Mouse (Mus musculus) stomach, embryonic 16.5 days (tissue): ENCODE measurements at regions not wholly inside any gene's neighbourhood (a gene's known extent, or its start where the extent isn't known, plus 50 kb on each side); places are given as distances from the start of the nearest gene placed in this dataset.
A peak's percentile ranks its signal among the peaks of the same experiment; 100 is the strongest.

Source experiments
- ATAC-seq: fragments of 200-750 bp; cut with Nextera tagmentation; 2 replicates; pipeline ENCODE4 v1.8.0; 2017; ENCODE audit warnings: moderate number of reproducible peaks, moderate TSS enrichment; ENCODE audit not compliant: insufficient read depth, low FRiP score
- H3K27ac ChIP-seq: fragments of 300-500 bp; sonication (generic); 2 replicates; pipeline ENCODE4 v1.5.1; 2014; ENCODE audit warnings: low read length
- H3K27me3 ChIP-seq: fragments of 300-500 bp; sonication (generic); 2 replicates; pipeline ENCODE4 v1.6.1; 2014; ENCODE audit warnings: low read length, control low read depth, mixed read lengths; ENCODE audit not compliant: control insufficient read depth, insufficient read depth
- H3K36me3 ChIP-seq: fragments of 300-500 bp; sonication (generic); 2 replicates; pipeline ENCODE4 v1.6.1; 2014; ENCODE audit warnings: low read length; ENCODE audit not compliant: control insufficient read depth, insufficient read depth
- H3K4me1 ChIP-seq: fragments of 300-500 bp; sonication (generic); 2 replicates; pipeline ENCODE4 v1.6.1; 2014; ENCODE audit warnings: low read length, control low read depth, mixed read lengths; ENCODE audit not compliant: control insufficient read depth, insufficient read depth
- H3K4me2 ChIP-seq: fragments of 300-500 bp; sonication (generic); 2 replicates; pipeline ENCODE4 v1.6.1; 2014; ENCODE audit warnings: low read depth, low read length, mixed read lengths
- H3K4me3 ChIP-seq: fragments of 300-500 bp; sonication (generic); replicated peaks from 2 replicates; pipeline ENCODE4 v1.5.1; 2014; ENCODE audit warnings: mild to moderate bottlenecking, low read length
- H3K9ac ChIP-seq: fragments of 300-500 bp; sonication (generic); 2 replicates; pipeline ENCODE4 v1.6.1; 2014; ENCODE audit warnings: low read length
- H3K9me3 ChIP-seq: fragments of 300-500 bp; sonication (generic); replicated peaks from 2 replicates; pipeline ENCODE4 v1.6.1; 2016; ENCODE audit warnings: low read length, control low read depth; ENCODE audit not compliant: control insufficient read depth
- WGBS: fragments of 180-500 bp; shearing (Covaris S2); extraction: QIAGEN DNeasy Blood & Tissue Kit; methylation state at CpG from one replicate; pipeline ENCODE4 v1.1.7; 2014; 5-methylcytosine and 5-hydroxymethylcytosine counted together

DNA sequence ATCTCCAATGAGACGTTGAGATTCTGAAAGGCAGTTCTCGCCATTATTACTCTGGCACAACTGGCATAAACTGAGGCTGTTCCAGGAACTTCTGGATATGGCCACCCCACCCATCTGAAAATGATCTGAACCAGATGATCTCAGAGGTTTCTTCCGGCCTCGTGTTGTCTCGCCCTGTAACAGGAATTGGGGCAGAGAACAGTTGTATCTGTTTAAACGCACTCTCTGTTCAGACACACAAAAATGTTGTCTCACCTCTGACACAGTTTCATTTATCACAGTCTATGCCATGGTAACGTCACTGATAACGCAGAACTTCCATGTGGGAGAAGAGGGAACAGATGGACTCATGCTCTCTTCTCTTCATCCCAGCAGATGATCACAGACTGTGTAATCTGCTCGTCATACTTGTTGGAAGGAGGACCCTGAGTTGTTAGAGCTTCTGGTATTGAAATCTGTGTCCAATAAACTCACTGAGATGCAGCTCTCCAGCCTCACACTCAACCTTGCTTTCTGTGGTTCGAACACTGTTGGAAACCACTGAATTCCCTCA lies 63.9 kb upstream of the Sv2b start:
- Histone ChIP-seq H3K9ac (no peak overlapping the region), H3K4me3 (no peak overlapping the region), H3K4me1 (0 out of 2 replicates have a peak, but pooled peaks cover 3% of the 10 kb centered on the region), H3K27ac (no peak overlapping the region), H3K27me3 (no peaks in the 10 kb centered on the region), H3K36me3 (no peaks in the 10 kb centered on the region), H3K4me2 (no peak overlapping the region), H3K9me3 (no peaks in the 10 kb centered on the region)
- 50% methylated on average over 10 of the region's 10 CpGs for WGBS
- no peak for ATAC-seq

DNA sequence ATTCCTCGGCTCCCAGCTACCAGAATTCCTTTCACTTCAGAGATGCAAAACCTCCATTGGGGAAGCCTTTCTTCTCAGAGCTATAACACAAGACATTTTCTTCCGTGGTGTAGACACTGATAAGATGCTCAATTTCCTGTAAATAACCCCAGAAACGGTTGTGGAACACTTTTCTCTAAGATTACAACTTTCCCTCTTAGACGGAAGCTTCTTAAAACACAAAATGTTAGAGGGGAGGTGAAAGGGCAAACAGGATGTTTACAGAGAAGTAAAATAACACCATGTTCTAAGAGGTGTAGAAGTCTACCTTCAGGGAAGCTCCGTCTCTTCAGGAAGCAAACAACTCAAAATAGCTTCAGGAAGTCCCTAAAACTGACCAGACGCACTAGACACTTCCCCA lies 65.4 kb upstream of the Sv2b start:
- Histone ChIP-seq H3K9ac (no peak overlapping the region), H3K9me3 (no peaks in the 10 kb centered on the region), H3K4me2 (no peak overlapping the region), H3K27ac (no peak overlapping the region), H3K4me3 (no peak overlapping the region), H3K27me3 (no peaks in the 10 kb centered on the region), H3K4me1 (no peaks in the 10 kb centered on the region), H3K36me3 (no peaks in the 10 kb centered on the region)
- no peak for ATAC-seq
- WGBS: 73% methylated on average over 6 of the region's 6 CpGs

DNA sequence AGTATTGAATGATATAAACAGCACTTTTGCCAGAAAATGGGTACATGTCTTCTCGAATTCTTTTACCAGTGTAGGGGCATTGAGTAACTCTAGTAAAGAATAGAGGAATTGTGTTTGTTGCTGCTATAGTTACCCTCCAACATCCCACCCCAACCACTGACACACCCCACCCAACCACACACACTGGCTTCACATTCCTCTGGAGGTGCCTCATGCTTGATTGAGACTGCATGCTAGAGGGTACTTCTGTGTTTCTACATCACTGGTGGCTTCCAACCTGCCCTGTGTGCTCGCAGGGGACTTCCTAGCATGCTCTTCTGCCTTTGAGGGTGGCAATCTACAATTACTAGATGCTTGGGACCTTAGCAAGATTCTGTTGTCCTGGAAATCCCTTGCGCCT lies 70.5 kb upstream of the Sv2b start:
- no peak overlapping the region for H3K27ac ChIP-seq
- H3K4me1 ChIP-seq: no peaks in the 10 kb centered on the region
- no peak overlapping the region for H3K9ac ChIP-seq
- WGBS: 82% methylated on average over 3 of the region's 3 CpGs
- no peak for ATAC-seq
- H3K9me3 ChIP-seq: no peaks in the 10 kb centered on the region
- no peak overlapping the region for H3K4me3 ChIP-seq
- H3K4me2 ChIP-seq: no peak overlapping the region
- no peaks in the 10 kb centered on the region for H3K27me3 ChIP-seq
- no peaks in the 10 kb centered on the region for H3K36me3 ChIP-seq

DNA sequence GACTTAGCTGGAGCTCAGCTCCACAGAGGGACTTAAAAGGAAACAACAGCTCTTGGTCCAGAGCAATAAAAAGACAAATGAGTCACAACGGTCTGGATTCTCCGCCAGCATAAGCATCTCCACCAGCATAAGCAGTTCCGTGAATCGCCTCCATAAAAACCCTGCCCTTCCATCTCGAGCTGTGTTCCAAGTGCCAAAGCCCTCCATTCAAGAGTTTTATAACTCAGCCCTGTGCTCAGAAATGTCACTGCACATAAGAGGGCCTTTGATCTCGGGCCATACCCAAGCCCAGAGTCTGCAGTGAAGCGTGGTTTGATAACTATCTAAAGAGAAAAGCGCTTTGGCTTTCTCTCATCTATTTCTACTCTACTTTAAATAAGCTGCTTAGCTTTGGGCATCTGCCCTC lies 70.8 kb upstream of the Akap13 start:
- ATAC-seq: peak; percentile 71; the same call in 1 of the 2 replicates

DNA sequence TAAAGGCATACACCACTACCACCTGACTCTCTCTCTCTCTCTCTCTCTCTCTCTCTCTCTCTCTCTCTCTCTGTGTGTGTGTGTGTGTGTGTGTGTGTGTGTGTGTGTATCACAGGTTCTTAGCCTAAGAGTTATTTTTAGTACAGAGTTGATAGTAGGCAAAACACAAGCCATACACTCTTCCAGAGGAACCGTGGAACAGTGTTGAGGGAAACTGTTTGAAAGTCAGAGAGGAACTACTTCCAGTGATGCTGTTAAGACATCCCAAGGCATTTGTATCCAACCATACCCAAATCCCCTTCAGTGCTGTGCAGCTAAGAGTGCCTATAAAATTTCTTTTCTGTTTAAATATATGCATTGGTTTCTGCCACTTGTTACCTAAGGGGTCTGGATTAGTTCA lies 68.3 kb upstream of the Akap13 start:
- Histone ChIP-seq H3K4me2 (no peak overlapping the region), H3K9me3 (no peaks in the 10 kb centered on the region), H3K36me3 (no peaks in the 10 kb centered on the region), H3K9ac (no peak overlapping the region), H3K4me3 (no peak overlapping the region), H3K4me1 (no peaks in the 10 kb centered on the region), H3K27ac (no peak overlapping the region), H3K27me3 (no peaks in the 10 kb centered on the region)
- 55% methylated on average over 1 of the region's 1 CpGs for WGBS
- no peak for ATAC-seq

More for the DNA sequence above, 70.8 kb upstream of the Akap13 start:
- no peaks in the 10 kb centered on the region for H3K27me3 ChIP-seq
- H3K9ac ChIP-seq: no peak overlapping the region
- no peaks in the 10 kb centered on the region for H3K4me1 ChIP-seq
- WGBS: 60% methylated on average over 8 of the region's 8 CpGs
- H3K4me3 ChIP-seq: no peak overlapping the region
- no peak overlapping the region for H3K4me2 ChIP-seq
- H3K36me3 ChIP-seq: no peaks in the 10 kb centered on the region
- peak overlapping the region; percentile 57 for H3K27ac ChIP-seq
- no peaks in the 10 kb centered on the region for H3K9me3 ChIP-seq

DNA sequence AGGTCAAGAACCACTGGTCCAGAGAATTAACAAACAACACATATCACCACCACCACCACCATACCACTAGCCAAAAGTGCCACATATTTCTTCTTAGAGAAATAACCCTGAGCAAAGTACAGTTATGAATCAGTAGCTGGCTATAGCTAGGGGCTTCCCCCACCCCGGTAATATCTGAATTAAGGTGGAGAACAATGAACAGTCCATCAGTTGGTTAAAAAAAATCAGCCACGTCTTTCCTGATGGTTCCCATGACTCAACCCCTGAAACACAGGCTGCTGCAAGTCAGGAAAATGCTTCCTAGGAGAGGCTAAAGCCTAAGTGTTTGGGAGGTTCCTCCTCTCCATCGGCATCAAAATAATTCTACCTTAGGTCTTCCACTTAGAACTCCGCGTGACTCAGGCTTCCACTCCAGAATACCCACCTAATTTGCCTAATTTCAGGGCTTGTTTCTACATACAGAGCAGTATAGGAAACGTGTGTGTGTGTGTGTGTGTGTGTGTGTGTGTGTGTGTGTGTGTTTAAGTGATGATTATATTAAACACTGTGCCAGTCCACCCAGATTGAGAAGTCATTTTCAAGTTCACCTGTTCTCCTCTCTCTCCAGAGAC lies 67.4 kb upstream of the Akap13 start:
- ATAC-seq: no peak
- WGBS: 72% methylated on average over 6 of the region's 6 CpGs
- Histone ChIP-seq H3K9ac (no peak overlapping the region), H3K4me2 (no peak overlapping the region), H3K36me3 (no peaks in the 10 kb centered on the region), H3K4me3 (no peak overlapping the region), H3K27me3 (no peaks in the 10 kb centered on the region), H3K4me1 (0 out of 2 replicates have a peak, but pooled peaks cover 2% of the 10 kb centered on the region), H3K27ac (no peak overlapping the region), H3K9me3 (no peaks in the 10 kb centered on the region)

DNA sequence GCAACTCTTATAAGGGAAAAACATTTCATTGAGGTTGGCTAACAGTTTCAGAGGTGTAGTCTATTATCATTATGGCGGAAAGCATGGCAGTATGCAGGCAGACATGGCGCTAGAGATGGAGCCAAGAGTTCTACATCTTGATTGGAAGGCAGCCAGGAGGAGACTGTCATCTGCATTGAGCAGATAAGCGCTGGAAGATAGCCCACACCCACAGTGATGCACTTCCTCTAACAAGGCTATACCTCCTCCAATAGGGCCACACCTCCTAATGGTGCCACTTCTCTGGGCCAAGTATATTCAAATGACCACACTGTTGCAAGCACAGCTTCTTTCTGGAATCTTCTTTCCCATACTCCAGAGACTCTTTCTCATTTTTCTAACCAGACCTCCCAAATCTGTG lies 65.2 kb upstream of the Akap13 start:
- Histone ChIP-seq H3K9ac (no peak overlapping the region), H3K4me1 (0 out of 2 replicates have a peak, but pooled peaks cover 2% of the 10 kb centered on the region), H3K27me3 (no peaks in the 10 kb centered on the region), H3K9me3 (no peaks in the 10 kb centered on the region), H3K36me3 (no peaks in the 10 kb centered on the region), H3K4me2 (no peak overlapping the region), H3K4me3 (no peak overlapping the region), H3K27ac (no peak overlapping the region)
- 91% methylated on average over 3 of the region's 3 CpGs for WGBS
- ATAC-seq: no peak

DNA sequence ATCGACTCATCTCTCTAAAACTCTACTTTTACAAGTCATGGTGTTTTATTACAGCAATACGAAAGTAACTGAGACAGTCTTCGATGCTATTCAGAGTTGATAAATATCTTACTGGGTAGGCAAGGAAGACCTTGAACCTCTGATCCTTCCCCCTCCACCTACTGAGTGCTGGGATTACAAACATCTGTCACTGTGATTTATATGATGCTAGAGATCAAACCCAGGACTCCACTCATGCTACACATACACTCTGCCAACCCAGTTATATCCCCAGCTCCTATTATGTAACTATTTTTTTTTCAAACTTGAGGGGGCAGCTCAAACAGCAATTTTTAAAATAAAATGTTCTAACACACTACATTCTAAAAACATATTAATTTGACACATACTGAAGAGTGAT lies 62.6 kb upstream of the Akap13 start:
- Histone ChIP-seq H3K36me3 (no peaks in the 10 kb centered on the region), H3K4me3 (no peak overlapping the region), H3K4me1 (peaks cover 12% of the 10 kb centered on the region), H3K27me3 (no peaks in the 10 kb centered on the region), H3K27ac (no peak overlapping the region), H3K4me2 (no peak overlapping the region), H3K9me3 (no peaks in the 10 kb centered on the region), H3K9ac (no peak overlapping the region)
- no peak for ATAC-seq
- WGBS: 36% methylated on average over 3 of the region's 3 CpGs

DNA sequence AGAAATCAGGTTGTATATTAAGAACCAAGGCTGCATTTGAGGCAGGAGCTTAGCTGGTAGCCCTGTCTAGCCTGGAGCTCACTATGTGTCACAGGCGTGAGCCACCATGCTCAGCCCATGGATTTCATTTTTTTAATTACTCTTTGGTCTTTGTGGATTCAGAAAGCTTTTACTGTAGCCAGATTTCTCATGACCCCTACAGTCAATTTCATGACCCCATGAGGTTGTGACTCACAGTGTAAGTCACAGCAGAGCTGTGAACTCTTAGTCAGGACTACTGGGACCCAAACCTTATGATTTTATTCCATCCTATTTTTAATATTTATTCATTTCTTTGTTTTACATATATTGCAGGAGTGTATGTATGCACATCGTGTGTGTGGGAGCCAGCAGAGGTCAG lies 61.9 kb upstream of the Akap13 start:
- H3K9me3 ChIP-seq: no peaks in the 10 kb centered on the region
- H3K27ac ChIP-seq: no peak overlapping the region
- H3K4me1 ChIP-seq: peaks cover 14% of the 10 kb centered on the region
- H3K36me3 ChIP-seq: no peaks in the 10 kb centered on the region
- H3K27me3 ChIP-seq: no peaks in the 10 kb centered on the region
- WGBS: 87% methylated on average over 2 of the region's 2 CpGs
- no peak for ATAC-seq
- H3K4me2 ChIP-seq: no peak overlapping the region
- H3K9ac ChIP-seq: no peak overlapping the region
- H3K4me3 ChIP-seq: no peak overlapping the region
